Comparison of ENCODE assay signal across 8 mouse cellular contexts in the genomic region with DNA sequence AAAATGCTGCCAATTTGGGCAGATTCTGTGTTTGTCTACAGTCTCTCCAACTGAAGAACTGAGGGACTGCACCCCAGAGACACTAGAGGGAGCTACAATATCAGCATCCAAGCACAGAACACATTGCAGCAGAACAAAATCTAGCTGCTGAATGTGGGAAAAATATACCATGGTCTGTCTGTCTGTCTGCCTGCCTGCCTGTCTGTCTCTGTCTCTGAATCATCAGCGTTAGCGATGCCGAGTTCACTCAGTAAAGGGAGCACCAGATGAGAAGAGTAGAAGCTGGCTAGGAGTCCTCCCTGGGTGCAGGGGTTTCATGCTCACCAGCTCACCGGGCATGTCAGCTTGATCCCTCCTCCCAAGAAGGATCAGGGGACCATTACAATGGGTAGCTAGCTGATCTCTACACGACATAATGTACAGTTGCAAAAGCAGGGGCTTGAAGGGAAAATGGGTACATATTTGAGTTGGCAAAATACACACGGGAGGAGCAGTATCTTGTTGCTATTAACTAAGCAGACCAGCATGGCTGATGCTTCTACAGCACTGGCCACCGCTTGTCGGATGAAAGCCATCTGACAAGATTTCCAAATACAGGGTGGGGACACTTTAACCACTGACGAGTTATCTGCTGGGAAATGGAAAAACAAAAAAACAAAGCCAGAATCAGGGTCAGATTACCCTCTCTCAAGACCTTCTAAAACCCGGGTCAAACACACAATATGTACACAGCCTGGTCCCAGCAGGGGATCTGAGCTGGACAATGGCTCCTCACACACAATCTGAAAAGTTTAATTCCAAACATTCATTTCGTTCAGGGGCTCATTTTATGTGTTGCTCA. TPM values are rescaled to one million over a fixed set of nuclear protein-coding genes. Genes with fewer than 3 reads are reported as not detected.
DNase-seq lines count a peak whose midpoint lies in the region; ATAC-seq and TF ChIP-seq lines count a peak whose summit lies in the region.

No protein-coding gene starts in this region.

- no peak overlapping the region for H3K4me2 ChIP-seq in embryonic facial prominence, embryonic 11.5 days (ENCODE audit: low read depth, low read length)
- H3K4me2 ChIP-seq in limb, embryonic 14.5 days (replicated peaks; ENCODE audit: low read depth, low read length, severe bottlenecking) = no peak overlapping the region
- H3K4me2 ChIP-seq in neural tube, embryonic 14.5 days (ENCODE audit: low read depth, low read length) = peak overlapping the region; percentile 39

- no peak overlapping the region for H3K4me3 ChIP-seq in embryonic facial prominence, embryonic 11.5 days (ENCODE audit: low read depth, low read length)
- no peak overlapping the region for H3K4me3 ChIP-seq in kidney, adult 2 months (ENCODE audit: insufficient read depth, low read depth, low read length)
- H3K4me3 ChIP-seq in limb, embryonic 14.5 days (replicated peaks; ENCODE audit: low read length) = no peak overlapping the region
- H3K4me3 ChIP-seq in neural tube, embryonic 14.5 days (ENCODE audit: low read depth, low read length) = 0 out of 2 replicates have a peak overlapping the region, but pooled peaks have one; percentile 6

- peak; percentile 58 for TF ChIP-seq CTCF in kidney, adult 2 months (conservative IDR thresholded peaks at IDR 0.05; ENCODE audit: insufficient read depth, insufficient read length, low read depth, low read length)

- DNase-seq in B cell, adult 2 months = peak; percentile 25 to 39
- peak; percentile 53 for DNase-seq in R1 (ENCODE audit: low read depth, low spot score)
- DNase-seq in embryonic facial prominence, embryonic 11.5 days (ENCODE audit: low spot score) = peak; percentile 72
- DNase-seq in heart, adult 9 months (ENCODE audit: low spot score in 2 of 2) = peak; percentile 47 to 72
- peak; percentile 62 for DNase-seq in kidney, adult 2 months
- peak; percentile 72 for DNase-seq in limb, embryonic 14.5 days (ENCODE audit: low spot score)

- H3K27ac ChIP-seq in embryonic facial prominence, embryonic 11.5 days (replicated peaks; ENCODE audit: low read depth, low read length) = no peak overlapping the region
- no peak overlapping the region for H3K27ac ChIP-seq in kidney, adult 2 months (ENCODE audit: insufficient read depth, low read depth, low read length)
- no peak overlapping the region for H3K27ac ChIP-seq in limb, embryonic 14.5 days (replicated peaks; ENCODE audit: low read depth, low read length)
- H3K27ac ChIP-seq in neural tube, embryonic 14.5 days (ENCODE audit: low read depth, low read length) = 0 out of 2 replicates have a peak overlapping the region, but pooled peaks have one; percentile 40

- H3K27me3 ChIP-seq in embryonic facial prominence, embryonic 11.5 days (ENCODE audit: control insufficient read depth, insufficient read depth, low read length) = no peaks in the 10 kb centered on the region
- no peaks in the 10 kb centered on the region for H3K27me3 ChIP-seq in kidney, adult 2 months (replicated peaks; ENCODE audit: control insufficient read depth, insufficient read depth, low read length)
- H3K27me3 ChIP-seq in limb, embryonic 14.5 days (ENCODE audit: control insufficient read depth, insufficient read depth, low read length) = no peaks in the 10 kb centered on the region
- H3K27me3 ChIP-seq in neural tube, embryonic 14.5 days (ENCODE audit: control insufficient read depth, insufficient read depth, low read length) = no peaks in the 10 kb centered on the region

- H3K36me3 ChIP-seq in embryonic facial prominence, embryonic 11.5 days (replicated peaks; ENCODE audit: control insufficient read depth, insufficient read depth, low read depth, low read length) = no peaks in the 10 kb centered on the region
- H3K36me3 ChIP-seq in kidney, adult 2 months (ENCODE audit: control insufficient read depth, insufficient read depth, low read length) = no peaks in the 10 kb centered on the region
- no peaks in the 10 kb centered on the region for H3K36me3 ChIP-seq in limb, embryonic 14.5 days (ENCODE audit: control insufficient read depth, insufficient read depth, low read length)
- no peaks in the 10 kb centered on the region for H3K36me3 ChIP-seq in neural tube, embryonic 14.5 days (ENCODE audit: control insufficient read depth, insufficient read depth, low read length)

- no peaks in the 10 kb centered on the region for H3K9me3 ChIP-seq in embryonic facial prominence, embryonic 11.5 days (replicated peaks; ENCODE audit: control insufficient read depth, low read length)
- no peaks in the 10 kb centered on the region for H3K9me3 ChIP-seq in limb, embryonic 14.5 days (ENCODE audit: control insufficient read depth, low read length)
- H3K9me3 ChIP-seq in neural tube, embryonic 14.5 days (ENCODE audit: control insufficient read depth, low read length) = no peaks in the 10 kb centered on the region

- H3K4me1 ChIP-seq in embryonic facial prominence, embryonic 11.5 days (ENCODE audit: control insufficient read depth, insufficient read depth, low read length) = no peaks in the 10 kb centered on the region
- H3K4me1 ChIP-seq in kidney, adult 2 months (ENCODE audit: control insufficient read depth, insufficient read depth, low read length) = no peaks in the 10 kb centered on the region; the same call in 1 of the 2 replicates
- H3K4me1 ChIP-seq in limb, embryonic 14.5 days (ENCODE audit: control insufficient read depth, insufficient read depth, low read length) = peaks cover 10% of the 10 kb centered on the region; the same call in 1 of the 2 replicates
- peaks cover 11% of the 10 kb centered on the region; the same call in 1 of the 2 replicates for H3K4me1 ChIP-seq in neural tube, embryonic 14.5 days (ENCODE audit: control insufficient read depth, insufficient read depth, low read length)

- no peak overlapping the region for H3K9ac ChIP-seq in embryonic facial prominence, embryonic 11.5 days (replicated peaks; ENCODE audit: low read length)
- H3K9ac ChIP-seq in limb, embryonic 14.5 days (ENCODE audit: low read depth, low read length, severe bottlenecking) = no peak overlapping the region
- H3K9ac ChIP-seq in neural tube, embryonic 14.5 days (replicated peaks; ENCODE audit: low read depth, low read length) = peak overlapping the region; percentile 26; the same call in 1 of the 2 replicates

- ATAC-seq in embryonic facial prominence, embryonic 11.5 days (replicated peaks; ENCODE audit: insufficient number of reproducible peaks, low FRiP score, low TSS enrichment, low read depth) = no peak
- no peak; the same call in 1 of the 2 replicates for ATAC-seq in limb, embryonic 14.5 days (ENCODE audit: low FRiP score, low read depth)
- ATAC-seq in neural tube, embryonic 14.5 days (ENCODE audit: low read depth) = no peak
- ATAC-seq in monocyte, adult 5-6 weeks (replicated peaks; ENCODE audit: insufficient number of reproducible peaks, low FRiP score, low TSS enrichment, poor library complexity, severe bottlenecking) = no peak

- 20% methylated on average over 11 of the region's 11 CpGs for WGBS in embryonic facial prominence, embryonic 11.5 days
- 35% methylated on average over 11 of the region's 11 CpGs for whole genome bisulfite sequencing in kidney, adult 2 months
- WGBS in limb, embryonic 14.5 days = 44% methylated on average over 11 of the region's 11 CpGs
- WGBS in neural tube, embryonic 14.5 days = 18% methylated on average over 11 of the region's 11 CpGs

- no peak for TF ChIP-seq POLR2A in kidney, adult 2 months (IDR thresholded peaks at IDR 0.05; ENCODE audit: low read depth, low read length)
- no peak for TF ChIP-seq POLR2A in limb, embryonic 14.5 days (IDR thresholded peaks at IDR 0.05; ENCODE audit: borderline replicate concordance, extremely low read depth, insufficient read depth, insufficient read length)

RNA-seq across cellular contexts. Expression of gene Tspan3, which starts 48.4 kb away (rescaled TPM):
- 449 and 499 TPM in 2 replicates for polyA plus RNA-seq in embryonic facial prominence, embryonic 11.5 days (2014; fragmentation: Nextera tagmentation; extraction: Ambion mirVana)
- polyA plus RNA-seq in kidney, adult 2 months (2012; rRNA removed) = 320 and 328 TPM in 2 replicates
- 359 and 443 TPM in 2 replicates for polyA plus RNA-seq in limb, embryonic 14.5 days (2012; rRNA removed)
- 516 and 544 TPM in 2 replicates for polyA plus RNA-seq in limb, embryonic 14.5 days (2014; fragmentation: Nextera tagmentation; extraction: Ambion mirVana)
- polyA plus RNA-seq in neural tube, embryonic 14.5 days (2014; fragmentation: Nextera tagmentation; extraction: Ambion mirVana) = 598 and 623 TPM in 2 replicates
- 4.1 to 9.5 TPM (median 7.8 TPM) in 3 replicates for total RNA-seq in monocyte, adult 5-6 weeks (2017)
